Mouse (Mus musculus) right cerebral cortex, postnatal 25 days (tissue): ENCODE measurements around the gene Gm19345.

Experiments
- DNase-seq: peaks from one replicate; pipeline ENCODE4 v3.0.0; 2022

Gene Gm19345

GRCm38 (mm10) chr7:19851858-19852570 is at the start of gene Gm19345:
TSS of gene Gm19345 (plus strand) at chr7:19852003.
- peak; percentile 54 for DNase-seq

GRCm38 (mm10) chr7:19802995-19803394 is 48.8 kb upstream of the Gm19345 start:
- DNase-seq = peak; percentile 54

- DNase-seq = no peak
These were observed 45.3 kb upstream of the Gm19345 start for GRCm38 (mm10) chr7:19806356-19806969.

- no peak for DNase-seq
These were observed 42.4 kb upstream of the Gm19345 start for GRCm38 (mm10) chr7:19809369-19809768.

- DNase-seq = no peak
These were observed 40.7 kb upstream of the Gm19345 start for GRCm38 (mm10) chr7:19811114-19811513.

- DNase-seq = no peak
These were observed 38.6 kb upstream of the Gm19345 start for GRCm38 (mm10) chr7:19813161-19813560.

- no peak for DNase-seq
These were observed 38.2 kb upstream of the Gm19345 start for GRCm38 (mm10) chr7:19813579-19814122.

GRCm38 (mm10) chr7:19815296-19816223 is 36.2 kb upstream of the Gm19345 start:
- DNase-seq = no peak

GRCm38 (mm10) chr7:19816224-19816771 is 35.5 kb upstream of the Gm19345 start:
- peak; percentile 38 for DNase-seq

- DNase-seq = peak; percentile 33
These were observed 34.3 kb upstream of the Gm19345 start for GRCm38 (mm10) chr7:19817382-19818105.

- DNase-seq = no peak
These were observed 33.4 kb upstream of the Gm19345 start for GRCm38 (mm10) chr7:19818440-19818839.

- DNase-seq = no peak
These were observed 32.9 kb upstream of the Gm19345 start for GRCm38 (mm10) chr7:19818875-19819274.

GRCm38 (mm10) chr7:19820347-19821048 is 31.3 kb upstream of the Gm19345 start:
- DNase-seq = no peak

GRCm38 (mm10) chr7:19821633-19822032 is 30.2 kb upstream of the Gm19345 start:
- DNase-seq = no peak

GRCm38 (mm10) chr7:19822193-19822592 is 29.6 kb upstream of the Gm19345 start:
- no peak for DNase-seq

GRCm38 (mm10) chr7:19822604-19823058 is 29.2 kb upstream of the Gm19345 start, which contains the start of gene Bcl3:
TSS of gene Bcl3 (minus strand) at chr7:19822770.
- DNase-seq = no peak

GRCm38 (mm10) chr7:19823256-19824181 is 28.3 kb upstream of the Gm19345 start:
- no peak for DNase-seq

GRCm38 (mm10) chr7:19824182-19824973 is 27.4 kb upstream of the Gm19345 start:
- DNase-seq = no peak

GRCm38 (mm10) chr7:19826756-19827155 is 25.0 kb upstream of the Gm19345 start:
- DNase-seq = no peak
